Mouse (Mus musculus) midbrain, postnatal 0 days (tissue): ENCODE results near the gene Cdk6. TPM values are rescaled to one million over a fixed set of nuclear protein-coding genes. Genes with fewer than 3 reads are reported as not detected.

Source experiments
- ATAC-seq: fragments of 200-750 bp; cut with Nextera tagmentation; 2 replicates; pipeline ENCODE4 v1.8.0; 2017; ENCODE audit warnings: moderate number of reproducible peaks, mild to moderate bottlenecking, moderate TSS enrichment, moderate library complexity; ENCODE audit not compliant: low FRiP score
- DNase-seq: peaks from one replicate; pipeline ENCODE4 v3.0.0-alpha.2; 2015; ENCODE audit warnings: low spot score
- H3K27ac ChIP-seq: fragments of 300-500 bp; sonication (generic); 2 replicates; pipeline ENCODE4 v1.5.1; 2014; ENCODE audit warnings: low read depth, mild to moderate bottlenecking, low read length, mixed read lengths
- H3K27me3 ChIP-seq: fragments of 300-500 bp; sonication (generic); 2 replicates; pipeline ENCODE4 v1.6.1; 2014; ENCODE audit warnings: low read length, control low read depth, mixed read lengths; ENCODE audit not compliant: insufficient read depth
- H3K36me3 ChIP-seq: fragments of 300-500 bp; sonication (generic); 2 replicates; pipeline ENCODE4 v1.6.1; 2014; ENCODE audit warnings: low read length, control low read depth, mixed read lengths; ENCODE audit not compliant: insufficient read depth
- H3K4me1 ChIP-seq: fragments of 300-500 bp; sonication (generic); 2 replicates; pipeline ENCODE4 v1.6.1; 2014; ENCODE audit warnings: mild to moderate bottlenecking, control low read depth, antibody characterized with exemption, low read length, mixed read lengths; ENCODE audit not compliant: insufficient read depth
- H3K4me2 ChIP-seq: fragments of 300-500 bp; sonication (generic); 2 replicates; pipeline ENCODE4 v1.6.1; 2014; ENCODE audit warnings: low read depth, mild to moderate bottlenecking, low read length, mixed read lengths; ENCODE audit not compliant: poor library complexity, severe bottlenecking
- H3K4me3 ChIP-seq: fragments of 300-500 bp; sonication (generic); 2 replicates; pipeline ENCODE4 v1.5.1; 2014; ENCODE audit warnings: low read depth, mild to moderate bottlenecking, low read length, moderate library complexity
- H3K9ac ChIP-seq: fragments of 300-500 bp; sonication (generic); replicated peaks from 2 replicates; pipeline ENCODE4 v1.6.1; 2014; ENCODE audit warnings: mild to moderate bottlenecking, low read length, moderate library complexity, mixed read lengths; ENCODE audit not compliant: poor library complexity, severe bottlenecking
- H3K9me3 ChIP-seq: fragments of 300-500 bp; sonication (generic); 2 replicates; pipeline ENCODE4 v1.6.1; 2016; ENCODE audit warnings: low read length, control low read depth
- CTCF ChIP-seq: IDR thresholded peaks from 2 replicates; pipeline ENCODE4 v1.5.1; 2016; ENCODE audit warnings: antibody characterized with exemption, mild to moderate bottlenecking
- WGBS: fragments of 180-500 bp; shearing (Covaris S2); extraction: QIAGEN DNeasy Blood & Tissue Kit; methylation state at CpG from one replicate; pipeline ENCODE4 v1.1.7; 2014; 5-methylcytosine and 5-hydroxymethylcytosine counted together
- polyA plus RNA-seq: library from polyadenylated mRNA; unstranded; fragments of >200 nt; fragmentation: Nextera tagmentation; extraction: Ambion mirVana; gene quantifications from 2 replicates; pipeline ENCODE4 v1.2.1, GENCODE M21; 2015
- total RNA-seq: library from RNA; depleted of rRNA; stranded (reverse); fragments of >200 nt; gene quantifications from 2 replicates; pipeline ENCODE4 v1.2.3, GENCODE M21; 2014

Cdk6 gene
- total and polyA plus RNA-seq, 2 experiments from 2014 or later: 4.0 to 7.1 TPM

GRCm38 (mm10) chr5:3512584-3512983, 171.3 kb downstream of the Cdk6 start:
- Histone ChIP-seq H3K4me3 (no peak overlapping the region), H3K36me3 (no peaks in the 10 kb centered on the region), H3K9me3 (no peaks in the 10 kb centered on the region), H3K9ac (no peak overlapping the region), H3K4me1 (no peaks in the 10 kb centered on the region), H3K27me3 (no peaks in the 10 kb centered on the region), H3K4me2 (no peak overlapping the region), H3K27ac (no peak overlapping the region)
- WGBS: 48% methylated on average over 4 of the region's 4 CpGs
- DNase-seq (no peak), ATAC-seq (no peak)
- TF ChIP-seq CTCF: peak; percentile 52

- H3K27me3 ChIP-seq: no peaks in the 10 kb centered on the region
- H3K4me1 ChIP-seq: no peaks in the 10 kb centered on the region
- DNase-seq (no peak), ATAC-seq (no peak)
- TF ChIP-seq CTCF: no peak
- H3K9ac ChIP-seq: no peak overlapping the region
- H3K27ac ChIP-seq: no peak overlapping the region
- no peak overlapping the region for H3K4me3 ChIP-seq
- no peaks in the 10 kb centered on the region for H3K36me3 ChIP-seq
- no peak overlapping the region for H3K4me2 ChIP-seq
- H3K9me3 ChIP-seq: no peaks in the 10 kb centered on the region
- WGBS: 80% methylated on average over 8 of the region's 8 CpGs
Measured at GRCm38 (mm10) chr5:3514901-3515311, 173.6 kb downstream of the Cdk6 start.

- Histone ChIP-seq H3K4me3 (no peak overlapping the region), H3K9me3 (no peaks in the 10 kb centered on the region), H3K9ac (no peak overlapping the region), H3K36me3 (no peaks in the 10 kb centered on the region), H3K4me2 (no peak overlapping the region), H3K27ac (no peak overlapping the region), H3K4me1 (no peaks in the 10 kb centered on the region), H3K27me3 (no peaks in the 10 kb centered on the region)
- WGBS: 93% methylated on average over 9 of the region's 9 CpGs
- no peak for TF ChIP-seq CTCF
- DNase-seq (no peak), ATAC-seq (no peak)
Measured at GRCm38 (mm10) chr5:3515477-3515876, 174.2 kb downstream of the Cdk6 start.

- Histone ChIP-seq H3K27me3 (no peaks in the 10 kb centered on the region), H3K9ac (no peak overlapping the region), H3K27ac (no peak overlapping the region), H3K4me2 (no peak overlapping the region), H3K4me1 (no peaks in the 10 kb centered on the region), H3K36me3 (no peaks in the 10 kb centered on the region), H3K9me3 (no peaks in the 10 kb centered on the region), H3K4me3 (no peak overlapping the region)
- peak; percentile 78 for TF ChIP-seq CTCF
- DNase-seq: peak; percentile 82
- 54% methylated on average over 9 of the region's 9 CpGs for WGBS
- ATAC-seq: peak; percentile 71
Measured at GRCm38 (mm10) chr5:3516481-3517075, 175.3 kb downstream of the Cdk6 start.

- no peaks in the 10 kb centered on the region for H3K9me3 ChIP-seq
- H3K4me3 ChIP-seq: no peak overlapping the region
- WGBS: 84% methylated on average over 18 of the region's 18 CpGs
- TF ChIP-seq CTCF: no peak
- no peak overlapping the region for H3K4me2 ChIP-seq
- DNase-seq (no peak), ATAC-seq (no peak)
- H3K9ac ChIP-seq: no peak overlapping the region
- no peaks in the 10 kb centered on the region for H3K4me1 ChIP-seq
- H3K27me3 ChIP-seq: no peaks in the 10 kb centered on the region
- no peaks in the 10 kb centered on the region for H3K36me3 ChIP-seq
- no peak overlapping the region for H3K27ac ChIP-seq
Measured at GRCm38 (mm10) chr5:3520493-3521359, 179.4 kb downstream of the Cdk6 start.

- DNase-seq: no peak
- no peak for TF ChIP-seq CTCF
- 82% methylated on average over 12 of the region's 12 CpGs for WGBS
- H3K4me1 ChIP-seq: no peaks in the 10 kb centered on the region
- H3K36me3 ChIP-seq: no peaks in the 10 kb centered on the region
- H3K9ac ChIP-seq: no peak overlapping the region
- no peak; the same call in 1 of the 2 replicates for ATAC-seq
- no peaks in the 10 kb centered on the region for H3K9me3 ChIP-seq
- H3K4me2 ChIP-seq: no peak overlapping the region
- H3K27ac ChIP-seq: no peak overlapping the region
- H3K4me3 ChIP-seq: no peak overlapping the region
- H3K27me3 ChIP-seq: no peaks in the 10 kb centered on the region
Measured at GRCm38 (mm10) chr5:3521741-3522140, 180.5 kb downstream of the Cdk6 start.
